Mouse (Mus musculus): ENCODE measurements at regions not wholly inside any gene's neighbourhood (a gene's known extent, or its start where the extent isn't known, plus 50 kb on each side); places are given as distances from the start of the nearest gene placed in this dataset.

- no peak overlapping the region for H3K27ac ChIP-seq
- H3K4me1 ChIP-seq = no peaks in the 10 kb centered on the region
- no peaks in the 10 kb centered on the region for H3K9me3 ChIP-seq
- no peak overlapping the region for H3K4me3 ChIP-seq (replicated peaks)
- no peak for ATAC-seq (ENCODE audit: insufficient read depth, low FRiP score, low read depth)
- H3K4me2 ChIP-seq = no peak overlapping the region
- H3K9ac ChIP-seq = no peak overlapping the region
- no peaks in the 10 kb centered on the region for H3K27me3 ChIP-seq (replicated peaks)
- 70% methylated on average over 3 of the region's 3 CpGs for WGBS
- no peaks in the 10 kb centered on the region for H3K36me3 ChIP-seq
Measured at GRCm38 (mm10) chr2:117511737-117512136, 168.9 kb upstream of the Rasgrp1 start.

DNA sequence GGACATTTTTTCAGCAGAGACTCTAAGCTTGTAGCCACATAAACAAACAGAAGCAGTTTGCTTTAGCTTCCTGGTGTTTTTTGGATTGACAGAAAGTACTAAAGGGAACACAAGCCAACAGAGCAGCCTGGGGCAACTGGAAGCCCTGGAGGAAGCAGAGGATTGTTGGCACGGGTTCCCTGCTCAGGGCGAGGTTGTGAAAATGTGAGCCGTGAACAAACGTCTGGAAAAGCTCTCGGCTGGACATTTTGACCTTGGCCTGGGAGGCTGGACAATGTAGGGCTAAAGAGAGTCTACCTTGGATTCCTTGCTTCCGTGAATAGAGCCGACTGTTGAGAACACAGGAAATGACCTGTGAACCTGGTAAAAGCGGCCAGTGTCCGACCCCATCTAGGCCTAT, 169.8 kb upstream of the Rasgrp1 start:
- H3K27me3 ChIP-seq (replicated peaks) = no peaks in the 10 kb centered on the region
- H3K4me1 ChIP-seq = no peaks in the 10 kb centered on the region
- H3K9me3 ChIP-seq = no peaks in the 10 kb centered on the region
- ATAC-seq (ENCODE audit: insufficient read depth, low FRiP score, low read depth) = no peak
- no peak overlapping the region for H3K4me3 ChIP-seq (replicated peaks)
- WGBS = 54% methylated on average over 9 of the region's 9 CpGs
- no peak overlapping the region for H3K4me2 ChIP-seq
- no peak overlapping the region for H3K27ac ChIP-seq
- H3K9ac ChIP-seq = no peak overlapping the region
- H3K36me3 ChIP-seq = no peaks in the 10 kb centered on the region

DNA sequence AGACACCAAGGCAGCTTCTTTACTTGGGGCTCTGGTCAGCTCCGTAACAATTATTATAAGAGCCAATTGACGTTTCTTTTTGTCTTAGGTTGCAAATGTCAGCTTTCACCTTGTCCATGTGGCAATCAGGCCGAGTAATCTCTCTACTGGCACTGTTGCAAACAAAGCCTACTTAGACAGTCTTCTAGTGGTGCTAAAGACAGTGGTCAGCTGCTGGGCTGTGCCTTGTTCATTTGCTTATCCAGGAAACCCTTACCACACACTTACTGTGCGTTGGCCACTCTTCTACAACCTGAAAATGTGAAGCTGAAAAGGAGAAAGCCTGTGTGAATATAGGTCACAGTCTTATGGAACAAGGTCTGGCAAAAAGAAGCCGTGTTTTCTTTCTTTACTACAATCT, 181.6 kb upstream of the Rasgrp1 start:
- ATAC-seq (ENCODE audit: insufficient read depth, low FRiP score, low read depth) = no peak
- no peak overlapping the region for H3K4me3 ChIP-seq (replicated peaks)
- no peaks in the 10 kb centered on the region for H3K27me3 ChIP-seq (replicated peaks)
- H3K36me3 ChIP-seq = no peaks in the 10 kb centered on the region
- WGBS = 76% methylated on average over 5 of the region's 5 CpGs
- H3K27ac ChIP-seq = no peak overlapping the region
- no peaks in the 10 kb centered on the region for H3K9me3 ChIP-seq
- H3K4me1 ChIP-seq = no peaks in the 10 kb centered on the region
- no peak overlapping the region for H3K9ac ChIP-seq
- no peak overlapping the region for H3K4me2 ChIP-seq

DNA sequence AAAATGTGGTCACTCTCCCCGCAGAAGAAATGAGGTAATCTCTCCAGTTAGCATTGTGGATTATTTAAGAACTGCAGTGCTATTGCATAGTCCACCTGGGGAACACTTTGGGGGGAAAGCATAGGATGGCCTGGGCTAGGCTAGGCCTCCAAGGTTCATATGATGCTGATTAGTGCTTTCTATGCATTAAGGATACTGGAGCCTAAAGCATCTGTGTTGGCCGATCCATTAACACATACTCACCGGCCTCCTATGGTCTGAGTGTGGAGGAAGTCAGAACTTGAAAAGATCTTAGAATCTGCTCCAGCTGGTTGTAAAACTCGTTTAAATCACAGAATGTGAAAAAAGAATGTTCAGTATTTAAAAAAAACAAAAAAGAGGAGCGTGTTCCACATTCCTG, 196.1 kb upstream of the Rasgrp1 start:
- ATAC-seq (ENCODE audit: insufficient read depth, low FRiP score, low read depth) = no peak
- no peak overlapping the region for H3K9ac ChIP-seq
- no peaks in the 10 kb centered on the region for H3K36me3 ChIP-seq
- no peaks in the 10 kb centered on the region for H3K9me3 ChIP-seq
- no peaks in the 10 kb centered on the region for H3K27me3 ChIP-seq (replicated peaks)
- H3K4me1 ChIP-seq = no peaks in the 10 kb centered on the region
- no peak overlapping the region for H3K27ac ChIP-seq
- 66% methylated on average over 5 of the region's 5 CpGs for WGBS
- no peak overlapping the region for H3K4me2 ChIP-seq
- H3K4me3 ChIP-seq (replicated peaks) = no peak overlapping the region

- 70% methylated on average over 3 of the region's 3 CpGs for WGBS
- Histone ChIP-seq H3K27ac (no peak overlapping the region), H3K4me3 (replicated peaks) (no peak overlapping the region), H3K4me1 (no peaks in the 10 kb centered on the region), H3K27me3 (replicated peaks) (no peaks in the 10 kb centered on the region), H3K9me3 (no peaks in the 10 kb centered on the region), H3K36me3 (no peaks in the 10 kb centered on the region), H3K4me2 (no peak overlapping the region), H3K9ac (no peak overlapping the region)
- no peak for ATAC-seq (ENCODE audit: insufficient read depth, low FRiP score, low read depth)
Measured at GRCm38 (mm10) chr2:117539285-117539684, 196.5 kb upstream of the Rasgrp1 start.

DNA sequence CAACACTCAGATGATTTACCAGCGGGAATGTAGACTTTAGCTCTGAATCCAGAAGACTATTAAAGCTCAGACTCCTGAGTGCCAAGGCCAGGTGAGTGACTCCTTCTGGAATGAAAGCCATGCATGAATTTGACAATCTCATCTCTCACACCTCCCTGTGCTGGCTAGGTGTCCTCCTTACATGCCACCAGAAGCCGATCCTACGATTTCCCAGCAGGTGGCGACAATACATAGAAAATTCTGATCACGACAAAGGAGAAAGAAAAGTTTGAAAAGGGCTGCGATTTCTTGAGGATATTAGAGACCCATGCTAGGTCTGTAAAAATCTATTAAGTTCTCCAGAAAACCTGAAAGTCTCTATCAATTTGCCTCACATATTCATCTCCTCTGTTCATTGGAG, 198.7 kb upstream of the Rasgrp1 start:
- no peak for ATAC-seq (ENCODE audit: insufficient read depth, low FRiP score, low read depth)

DNA sequence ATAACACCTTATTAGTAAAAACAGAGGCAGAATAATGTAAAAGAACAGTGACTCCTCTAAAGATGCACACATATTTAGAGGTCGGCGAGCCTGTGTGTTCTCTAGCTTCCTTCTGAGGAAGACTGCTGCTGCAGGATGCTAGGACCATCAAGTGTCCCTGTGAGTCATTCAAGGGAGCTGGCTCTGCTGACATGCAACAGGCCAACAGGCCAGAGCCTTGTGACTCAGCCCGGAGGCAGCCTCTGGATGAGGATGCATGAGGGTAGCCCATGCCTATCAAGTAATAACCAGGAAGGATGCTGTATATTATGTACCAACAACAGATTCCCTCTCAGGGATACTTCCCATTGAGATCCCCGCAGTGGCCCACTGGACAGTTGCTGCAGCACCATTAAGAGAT, 199.5 kb upstream of the Rasgrp1 start:
- no peaks in the 10 kb centered on the region for H3K9me3 ChIP-seq
- no peak overlapping the region for H3K4me3 ChIP-seq (replicated peaks)
- H3K27ac ChIP-seq = no peak overlapping the region
- H3K4me2 ChIP-seq = no peak overlapping the region
- no peaks in the 10 kb centered on the region for H3K27me3 ChIP-seq (replicated peaks)
- H3K9ac ChIP-seq = no peak overlapping the region
- no peak for ATAC-seq (ENCODE audit: insufficient read depth, low FRiP score, low read depth)
- H3K36me3 ChIP-seq = no peaks in the 10 kb centered on the region
- 75% methylated on average over 4 of the region's 4 CpGs for WGBS
- no peaks in the 10 kb centered on the region for H3K4me1 ChIP-seq

More for the DNA sequence above, 198.7 kb upstream of the Rasgrp1 start:
- Histone ChIP-seq H3K27ac (no peak overlapping the region), H3K4me3 (replicated peaks) (no peak overlapping the region), H3K27me3 (replicated peaks) (no peaks in the 10 kb centered on the region), H3K4me2 (no peak overlapping the region), H3K9ac (no peak overlapping the region), H3K9me3 (no peaks in the 10 kb centered on the region), H3K4me1 (no peaks in the 10 kb centered on the region), H3K36me3 (no peaks in the 10 kb centered on the region)
- 14% methylated on average over 6 of the region's 6 CpGs for WGBS

- H3K4me2 ChIP-seq = no peak overlapping the region
- H3K9me3 ChIP-seq = no peaks in the 10 kb centered on the region
- H3K27me3 ChIP-seq (replicated peaks) = no peaks in the 10 kb centered on the region
- H3K27ac ChIP-seq = no peak overlapping the region
- H3K4me3 ChIP-seq (replicated peaks) = no peak overlapping the region
- H3K4me1 ChIP-seq = no peaks in the 10 kb centered on the region
- 74% methylated on average over 7 of the region's 7 CpGs for WGBS
- H3K9ac ChIP-seq = no peak overlapping the region
- H3K36me3 ChIP-seq = no peaks in the 10 kb centered on the region
- no peak for ATAC-seq (ENCODE audit: insufficient read depth, low FRiP score, low read depth)
Measured at GRCm38 (mm10) chr2:117543301-117543782, 200.5 kb upstream of the Rasgrp1 start.

- Histone ChIP-seq H3K27ac (no peak overlapping the region), H3K9ac (no peak overlapping the region), H3K4me3 (replicated peaks) (no peak overlapping the region), H3K36me3 (no peaks in the 10 kb centered on the region), H3K9me3 (no peaks in the 10 kb centered on the region), H3K4me2 (no peak overlapping the region), H3K4me1 (no peaks in the 10 kb centered on the region), H3K27me3 (replicated peaks) (no peaks in the 10 kb centered on the region)
- 74% methylated on average over 4 of the region's 4 CpGs for WGBS
- ATAC-seq (ENCODE audit: insufficient read depth, low FRiP score, low read depth) = no peak
Measured at GRCm38 (mm10) chr2:117548273-117548672, 205.5 kb upstream of the Rasgrp1 start.

GRCm38 (mm10) chr2:117556301-117556700, 213.5 kb upstream of the Rasgrp1 start:
- H3K9ac ChIP-seq = no peak overlapping the region
- H3K27ac ChIP-seq = no peak overlapping the region
- no peaks in the 10 kb centered on the region for H3K27me3 ChIP-seq (replicated peaks)
- no peaks in the 10 kb centered on the region for H3K36me3 ChIP-seq
- no peaks in the 10 kb centered on the region for H3K4me1 ChIP-seq
- H3K9me3 ChIP-seq = no peaks in the 10 kb centered on the region
- WGBS = 54% methylated on average over 2 of the region's 2 CpGs
- no peak overlapping the region for H3K4me2 ChIP-seq
- no peak overlapping the region for H3K4me3 ChIP-seq (replicated peaks)
- ATAC-seq (ENCODE audit: insufficient read depth, low FRiP score, low read depth) = no peak

- no peaks in the 10 kb centered on the region for H3K27me3 ChIP-seq (replicated peaks)
- WGBS = 69% methylated on average over 7 of the region's 7 CpGs
- H3K36me3 ChIP-seq = no peaks in the 10 kb centered on the region
- H3K4me3 ChIP-seq (replicated peaks) = no peak overlapping the region
- H3K4me2 ChIP-seq = no peak overlapping the region
- H3K27ac ChIP-seq = no peak overlapping the region
- no peaks in the 10 kb centered on the region for H3K4me1 ChIP-seq
- ATAC-seq (ENCODE audit: insufficient read depth, low FRiP score, low read depth) = no peak
- H3K9me3 ChIP-seq = no peaks in the 10 kb centered on the region
- no peak overlapping the region for H3K9ac ChIP-seq
Measured at GRCm38 (mm10) chr2:117570987-117571386, 228.2 kb upstream of the Rasgrp1 start.

DNA sequence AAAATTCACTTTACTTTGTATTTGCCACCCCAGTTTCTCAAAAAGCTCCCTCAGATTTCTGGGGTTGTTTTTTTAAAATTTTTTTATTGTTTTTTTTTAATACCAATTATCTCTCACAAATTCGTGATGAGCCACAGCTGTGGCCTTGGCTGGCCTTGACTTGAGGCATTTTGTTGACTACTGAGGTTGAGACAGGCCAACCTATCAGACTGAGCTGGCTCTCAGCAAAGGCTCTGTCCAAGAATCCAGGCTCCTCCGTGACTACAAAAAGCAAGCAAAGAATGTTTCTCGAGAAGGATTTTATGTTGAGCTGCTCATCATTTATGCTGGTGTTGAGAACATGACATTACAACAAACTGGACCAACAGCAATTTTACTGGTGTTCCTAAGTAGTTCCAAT, 244.6 kb upstream of the Rasgrp1 start:
- WGBS = 47% methylated on average over 3 of the region's 3 CpGs
- H3K4me2 ChIP-seq = no peak overlapping the region
- no peaks in the 10 kb centered on the region for H3K9me3 ChIP-seq
- ATAC-seq (ENCODE audit: insufficient read depth, low FRiP score, low read depth) = no peak
- H3K4me3 ChIP-seq (replicated peaks) = no peak overlapping the region
- no peaks in the 10 kb centered on the region for H3K36me3 ChIP-seq
- no peaks in the 10 kb centered on the region for H3K4me1 ChIP-seq
- H3K27ac ChIP-seq = no peak overlapping the region
- H3K9ac ChIP-seq = no peak overlapping the region
- no peaks in the 10 kb centered on the region for H3K27me3 ChIP-seq (replicated peaks)

- Histone ChIP-seq H3K9ac (no peak overlapping the region), H3K4me2 (no peak overlapping the region), H3K4me3 (replicated peaks) (no peak overlapping the region), H3K27me3 (replicated peaks) (no peaks in the 10 kb centered on the region), H3K9me3 (no peaks in the 10 kb centered on the region), H3K36me3 (no peaks in the 10 kb centered on the region), H3K27ac (no peak overlapping the region), H3K4me1 (no peaks in the 10 kb centered on the region)
- 57% methylated on average over 2 of the region's 2 CpGs for WGBS
- ATAC-seq (ENCODE audit: insufficient read depth, low FRiP score, low read depth) = no peak
Measured at GRCm38 (mm10) chr2:117595028-117595427, 252.2 kb upstream of the Rasgrp1 start.

All from stomach, embryonic 15.5 days (tissue).